Mouse (Mus musculus) G1E (cell line): Measurements from ENCODE around the gene Nms.

Source experiments
- CTCF ChIP-seq: IDR thresholded peaks from 2 replicates; pipeline ENCODE4 v1.5.1; 2012; ENCODE audit warnings: low read depth, low read length, inconsistent platforms, mixed read lengths
- GATA1 ChIP-seq: IDR thresholded peaks from 2 replicates; pipeline ENCODE4 v1.6.1; 2012; ENCODE audit warnings: borderline replicate concordance, low read length, inconsistent platforms, mixed read lengths
- GATA2 ChIP-seq: IDR thresholded peaks from 2 replicates; pipeline ENCODE4 v1.6.1; 2012; ENCODE audit warnings: low read depth, low read length, inconsistent platforms, borderline replicate concordance
- POLR2AphosphoS5 ChIP-seq: IDR thresholded peaks from 2 replicates; pipeline ENCODE4 v1.6.1; 2012; ENCODE audit warnings: low read depth, low read length, inconsistent platforms; ENCODE audit not compliant: insufficient replicate concordance
- TAL1 ChIP-seq: conservative IDR thresholded peaks from 2 replicates; pipeline ENCODE4 v1.6.1; 2012; ENCODE audit warnings: low read depth, low read length, inconsistent platforms, mixed read lengths

DNA sequence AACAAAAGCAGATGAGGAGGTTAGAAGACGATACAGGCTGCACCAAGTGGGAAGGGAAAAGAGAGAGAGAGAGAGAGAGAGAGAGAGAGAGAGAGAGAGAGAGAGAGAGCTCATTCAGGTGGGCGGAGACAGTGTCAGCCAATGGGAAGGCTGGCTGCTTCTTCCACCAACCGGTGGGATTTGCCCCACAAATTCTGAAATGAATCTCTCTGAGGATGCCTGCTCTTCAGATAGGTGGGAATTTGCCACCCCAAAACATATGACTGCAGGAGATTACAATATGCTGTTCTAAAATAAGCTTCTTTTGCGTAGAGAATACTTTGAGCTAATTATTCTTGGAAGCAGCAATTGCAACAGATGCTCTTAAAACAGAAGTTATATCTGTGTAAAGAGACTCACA, 9.5 kb upstream of the Nms start:
- TF ChIP-seq TAL1 = no peak
- TF ChIP-seq CTCF = no peak
- TF ChIP-seq GATA1 = no peak
- TF ChIP-seq POLR2AphosphoS5 = no peak
- no peak for TF ChIP-seq GATA2
